Mouse (Mus musculus) stomach, postnatal 0 days (tissue): ENCODE data around the gene Tubb2a.

Experiments used
- CTCF ChIP-seq: IDR thresholded peaks from 2 replicates; pipeline ENCODE4 v1.5.1; 2016; ENCODE audit warnings: antibody characterized with exemption, low read depth, mild to moderate bottlenecking, moderate library complexity
- EP300 ChIP-seq: optimal IDR thresholded peaks from 2 replicates; pipeline ENCODE3; 2016; ENCODE audit warnings: antibody characterized with exemption

- TF ChIP-seq CTCF (no peak), EP300 (no peak)
These were observed 32.1 kb downstream of the Tubb2a start for GRCm38 (mm10) chr13:34045511-34046249.
